Comparison of ENCODE assay signal across 26 mouse cellular contexts in the genomic region with DNA sequence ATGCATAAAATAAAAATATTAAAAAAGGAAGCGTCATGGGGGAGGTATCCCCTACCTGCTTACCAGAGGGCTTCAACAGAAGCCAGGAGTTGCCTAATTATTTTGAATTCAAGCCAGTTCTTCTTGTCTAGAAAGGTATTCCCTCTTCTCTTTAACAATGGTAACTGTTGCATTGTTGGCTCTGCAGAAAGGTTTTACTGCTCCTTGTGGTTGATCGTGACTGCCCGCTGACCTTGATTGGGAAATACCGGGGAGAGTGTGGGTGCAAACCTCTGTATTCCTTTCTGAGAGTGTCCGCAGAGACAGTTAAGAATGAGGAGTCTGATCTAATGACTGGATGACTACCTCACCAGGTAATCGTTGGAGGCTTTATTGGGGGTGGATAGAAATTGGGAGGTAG.
"Had no signal": no experiment of that assay in that cellular context is flagged by ENCODE, and none has a peak within 500 bp of the region (broad histone marks: within the 10 kb centered on the region; RNA-seq: fewer than 3 reads in every experiment).

No protein-coding gene starts in this region.

- DNase-seq: kidney, postnatal 25 days; layer of hippocampus, adult 9-11 months; liver; lung, adult 18-20 months; lung, postnatal 10 days; lung, postnatal 36 days; right cerebral cortex, adult 18-20 months; right cerebral cortex, postnatal 14 days; right cerebral cortex, postnatal 4 days; thymus, adult 2 months; thymus, postnatal 14 days; thymus, postnatal 4 days had no signal

- ATAC-seq: liver, embryonic 12.5 days; midbrain, embryonic 13.5 days; midbrain, embryonic 16.5 days had no signal

- H3K36me3 ChIP-seq: liver, embryonic 12.5 days; lung, embryonic 15.5 days; midbrain, embryonic 10.5 days; midbrain, embryonic 13.5 days; neural tube, embryonic 13.5 days had no signal

- H3K9me3 ChIP-seq: limb, embryonic 10.5 days; limb, embryonic 13.5 days; liver, embryonic 12.5 days; liver, embryonic 15.5 days; lung, embryonic 15.5 days; megakaryocyte, embryonic 14.5 days; midbrain, embryonic 10.5 days; midbrain, embryonic 13.5 days; neural tube, embryonic 13.5 days had no signal

- H3K4me3 ChIP-seq: layer of hippocampus, adult 2 months; limb, embryonic 10.5 days; limb, embryonic 13.5 days; liver, embryonic 12.5 days; liver, embryonic 15.5 days; lung, embryonic 15.5 days; megakaryocyte, embryonic 14.5 days; midbrain, embryonic 10.5 days; midbrain, embryonic 13.5 days; myocyte; neural tube, embryonic 13.5 days had no signal

- H3K9ac ChIP-seq: limb, embryonic 13.5 days; liver, embryonic 12.5 days; liver, embryonic 15.5 days; lung, embryonic 15.5 days; midbrain, embryonic 13.5 days; neural tube, embryonic 13.5 days had no signal

- H3K4me2 ChIP-seq: limb, embryonic 13.5 days; liver, embryonic 12.5 days; liver, embryonic 15.5 days; lung, embryonic 15.5 days; midbrain, embryonic 13.5 days; neural tube, embryonic 13.5 days had no signal

- H3K27me3 ChIP-seq: limb, embryonic 13.5 days; liver, embryonic 12.5 days; liver, embryonic 15.5 days; lung, embryonic 15.5 days; neural tube, embryonic 13.5 days had no signal

- H3K27ac ChIP-seq: kidney, postnatal 0 days; layer of hippocampus, adult 2 months; limb, embryonic 10.5 days; limb, embryonic 13.5 days; liver, embryonic 12.5 days; liver, embryonic 15.5 days; lung, embryonic 15.5 days; midbrain, embryonic 13.5 days; neural tube, embryonic 13.5 days; stomach, postnatal 0 days had no signal
